Comparison of ENCODE assay signal across 8 mouse cellular contexts in genomic region chr16:33166284-33166683, GRCm38 (mm10). TPM values are rescaled to one million over a fixed set of nuclear protein-coding genes. Genes with fewer than 3 reads are reported as not detected.
DNase-seq lines count a peak whose midpoint lies in the region; ATAC-seq and TF ChIP-seq lines count a peak whose summit lies in the region.
"Not testable (repeated sequence)": the region's sequence is repeated elsewhere in the genome, so short reads cannot be mapped to it uniquely, and the experiment has no call there.

No protein-coding gene starts in this region.

- ATAC-seq in Patski, result not testable (repeated sequence)

- H3K36me3 ChIP-seq in testis, adult 2 months (ENCODE audit: control insufficient read depth, insufficient read depth, low read length), result not testable (repeated sequence)

- CTCF ChIA-PET in Patski (lab: Charles Lee), result interaction anchor here (0.9 to 1.6 kb wide), 2 partner anchors 12 to 69 kb away, joined by 3 to 7 read pairs; no protein-coding TSS in a partner anchor

- not testable (repeated sequence) for H3K4me1 ChIP-seq in lung, adult 2 months (ENCODE audit: control insufficient read depth, insufficient read depth, low read length); testis, adult 2 months (ENCODE audit: control insufficient read depth, insufficient read depth, low read length)

- H3K4me3 ChIP-seq in lung, adult 2 months (replicated peaks; ENCODE audit: extremely low read depth, low read depth, low read length); testis, adult 2 months (ENCODE audit: control insufficient read depth, low read depth, low read length): not testable (repeated sequence)

- peak; percentile 60 for TF ChIP-seq CTCF in Patski (IDR thresholded peaks at IDR 0.05)
- TF ChIP-seq CTCF in lung, adult 2 months (IDR thresholded peaks at IDR 0.05; ENCODE audit: insufficient read depth, low read length), result not testable (repeated sequence)
- peak; percentile 4; the same call in 1 of the 2 replicates for TF ChIP-seq CTCF in testis, adult 2 months (IDR thresholded peaks at IDR 0.05; ENCODE audit: control insufficient read depth, insufficient read depth, insufficient replicate concordance, low read depth, low read length)

- H3K27me3 ChIP-seq in Patski; testis, adult 2 months (ENCODE audit: control insufficient read depth, insufficient read depth, low read length): not testable (repeated sequence)

- in situ Hi-C loops in Patski (cut with MboI; ENCODE audit: low pct_unique_long_range_greater_than_20kb), result not testable (repeated sequence)

- H3K27ac ChIP-seq in testis, adult 2 months (ENCODE audit: control insufficient read depth, insufficient read depth, low read depth, low read length), result not testable (repeated sequence)

- 55% methylated on average over 6 of the region's 6 CpGs for WGBS in lung, adult 2 months

- DNase-seq in 3T3-L1 (ENCODE audit: low read depth, low spot score), result peak; percentile 68
- not testable (repeated sequence) for DNase-seq in Patski (ENCODE audit: low read depth, low spot score)
- peak; percentile 27 to 67 for DNase-seq in cerebellum, postnatal 14 days
- peak; percentile 57 for DNase-seq in forelimb bud, embryonic 11.5 days (ENCODE audit: low read depth, low spot score)
- peak; percentile 61 for DNase-seq in kidney, adult 9 months
- peak; percentile 20 for DNase-seq in lung, adult 2 months
- peak; percentile 75 for DNase-seq in naive thymus-derived CD4-positive, alpha-beta T cell, adult 2 months (ENCODE audit: low read depth)

- not testable (repeated sequence) for TF ChIP-seq POLR2A in lung, adult 2 months (IDR thresholded peaks at IDR 0.05; ENCODE audit: borderline replicate concordance, extremely low read depth, low read depth, low read length); testis, adult 2 months (IDR thresholded peaks at IDR 0.05; ENCODE audit: control insufficient read depth, low read depth, low read length)

- POLR2A ChIA-PET in Patski (lab: Charles Lee), result interaction anchor here (0.7 kb wide), 1 partner anchor 82 kb away, joined by 3 read pairs; no protein-coding TSS in a partner anchor

RNA-seq across cellular contexts. Expression of gene Osbpl11, which starts 18.6 kb away (rescaled TPM):
- polyA plus RNA-seq in Patski (2021), result 24.8 TPM
- 11.1 and 11.3 TPM in 2 replicates for polyA plus RNA-seq in lung, adult 2 months (2012; rRNA removed)
- 9.7 and 10.8 TPM in 2 replicates for polyA plus RNA-seq in testis, adult 2 months (2012; rRNA removed)
